Mouse (Mus musculus) regulatory T cell (primary cell): Measurements from ENCODE around the gene Gpr68.

Source experiments
- in situ Hi-C: fragments of 300-600 bp; cut with MboI, MseI; formaldehyde crosslinking; loops from one replicate; pipeline ENCODE4 v1.15.1; 2025; ENCODE audit warnings: high pct_unique_total_duplicates

Gene Gpr68

GRCm38 (mm10) chr12:100837208-100837607 lies 70.8 kb downstream of the Gpr68 start:
- in situ Hi-C loops, result no loop called here

- in situ Hi-C loops, result no loop called here
Measured at GRCm38 (mm10) chr12:100831629-100832325, 76.2 kb downstream of the Gpr68 start.

- in situ Hi-C loops, result no loop called here
Measured at GRCm38 (mm10) chr12:100831021-100831420, 77.0 kb downstream of the Gpr68 start.
